Mouse (Mus musculus) urinary bladder, adult 2 months (tissue): Measurements from ENCODE around the gene Apon. TPM values are rescaled to one million over a fixed set of nuclear protein-coding genes. Genes with fewer than 3 reads are reported as not detected.
"Not testable (repeated sequence)": the region's sequence is repeated elsewhere in the genome, so short reads cannot be mapped to it uniquely, and the experiment has no call there.

Experiments used
- DNase-seq: peaks from one replicate; pipeline ENCODE4 v3.0.0; 2022; ENCODE audit warnings: low spot score
- polyA plus RNA-seq: library from polyadenylated mRNA; depleted of rRNA; stranded (reverse); fragments of >200 nt; gene quantifications from 2 replicates; pipeline ENCODE4 v1.2.3, GENCODE M21; 2012

The Apon gene
- polyA plus RNA-seq, 1 experiment, result not detected

- DNase-seq, result no peak
These were observed 21.4 kb upstream of the Apon start for GRCm38 (mm10) chr10:128232420-128232985.

DNA sequence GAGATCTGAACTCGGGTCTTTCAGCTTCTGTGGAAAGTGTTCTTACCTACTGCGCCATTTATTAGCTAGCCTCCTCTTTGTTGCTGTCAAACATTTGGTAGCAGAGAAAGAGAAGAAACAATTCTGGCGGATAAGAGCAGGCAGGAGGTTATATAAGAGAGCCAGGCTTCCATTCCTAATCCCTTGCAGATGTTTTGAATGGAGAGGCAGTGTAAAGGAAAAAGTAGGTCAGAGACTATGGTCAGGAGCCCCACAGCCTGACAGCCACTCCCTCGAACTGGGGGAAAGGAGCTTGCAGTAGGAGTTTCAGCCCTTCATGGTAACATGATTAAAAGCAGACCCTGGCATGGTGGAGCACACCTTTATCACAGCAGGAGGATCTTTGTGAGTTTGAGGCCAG, 17.6 kb upstream of the Apon start:
- DNase-seq, result no peak

- DNase-seq, result no peak
These were observed 16.0 kb upstream of the Apon start for GRCm38 (mm10) chr10:128237807-128238480.

- no peak for DNase-seq
These were observed 14.8 kb upstream of the Apon start for GRCm38 (mm10) chr10:128239140-128239539.

- no peak for DNase-seq
These were observed 13.8 kb upstream of the Apon start for GRCm38 (mm10) chr10:128240131-128240530.

DNA sequence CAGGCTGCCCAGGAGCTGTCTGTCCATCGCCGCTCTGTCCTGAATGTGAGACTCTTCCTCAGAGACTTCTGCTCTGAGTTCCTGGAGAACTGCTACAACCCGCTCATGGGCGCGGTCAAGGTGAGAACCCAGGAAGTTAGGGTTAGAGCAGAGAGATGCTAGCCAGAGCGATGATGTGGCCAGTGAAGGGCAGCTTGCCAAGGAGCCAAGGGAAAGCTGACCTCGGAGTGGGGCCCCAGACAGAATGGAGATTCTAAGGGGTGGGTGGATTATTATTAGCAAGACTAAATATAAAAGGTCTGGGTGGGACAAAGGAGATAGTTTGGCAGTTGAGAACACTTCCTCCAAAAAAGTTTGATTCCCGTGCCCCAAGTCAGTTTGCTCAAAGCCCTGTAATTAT, 10.6 kb upstream of the Apon start:
- DNase-seq, result no peak

DNA sequence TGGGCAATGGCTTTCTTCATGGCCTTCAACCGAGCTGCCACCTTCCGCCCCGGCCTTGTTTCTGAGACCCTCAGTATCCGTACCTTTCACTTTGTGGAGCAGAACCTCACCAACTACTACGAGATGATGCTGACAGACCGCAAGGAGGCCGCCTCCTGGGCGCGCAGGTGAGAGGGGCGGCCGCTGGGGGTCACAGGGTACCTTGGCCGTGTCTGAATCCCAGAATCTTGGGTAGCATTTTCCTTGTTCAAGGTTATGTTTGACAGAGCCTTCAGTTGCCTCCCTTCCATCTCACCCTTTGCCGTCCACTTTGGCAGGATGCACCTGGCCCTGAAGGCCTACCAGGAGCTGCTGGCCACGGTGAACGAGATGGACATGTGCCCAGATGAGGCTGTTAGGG, 9.8 kb upstream of the Apon start:
- no peak for DNase-seq

GRCm38 (mm10) chr10:128247020-128247732, 6.7 kb upstream of the Apon start:
- DNase-seq, result no peak

- DNase-seq, result no peak
These were observed 3.3 kb upstream of the Apon start for GRCm38 (mm10) chr10:128250565-128250964.

DNA sequence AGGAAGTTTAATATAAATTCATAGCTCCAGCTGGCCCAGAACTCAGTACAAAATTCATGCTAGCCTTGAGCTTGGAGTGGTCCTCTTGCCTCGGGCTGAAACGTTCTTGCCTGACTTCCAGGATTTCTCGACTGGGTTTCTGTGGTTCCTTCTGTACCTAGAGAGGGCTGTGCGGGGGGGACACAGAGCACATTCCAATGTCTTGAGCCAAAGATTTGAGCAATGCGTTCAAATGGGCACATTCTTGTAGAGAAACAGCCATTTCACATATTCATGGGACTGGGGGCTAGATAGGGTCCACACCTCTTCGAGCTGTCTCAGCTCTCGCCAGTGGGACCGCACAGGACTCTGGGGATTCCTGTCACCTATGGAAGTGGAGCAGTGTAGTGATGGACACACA, 2.0 kb downstream of the Apon start:
- no peak for DNase-seq

DNA sequence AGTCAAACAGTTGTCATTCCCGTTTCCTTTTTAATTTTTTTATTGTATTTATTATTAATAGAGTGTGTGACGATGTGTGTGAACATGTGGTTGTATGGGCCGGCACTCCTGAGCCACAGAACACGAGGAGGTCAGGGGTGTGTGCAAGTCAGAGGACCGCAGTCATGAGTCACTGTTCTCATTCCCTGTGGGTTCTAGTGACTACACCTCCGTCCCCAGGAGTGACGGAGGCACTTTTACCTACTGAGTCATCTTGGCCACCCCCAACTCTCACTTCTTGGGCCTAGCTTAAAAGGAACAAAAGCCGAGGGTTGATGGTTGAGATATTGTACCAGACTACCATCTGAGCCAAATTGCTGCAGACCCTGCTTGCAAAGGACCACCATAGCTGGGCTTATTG, 2.4 kb downstream of the Apon start:
- no peak for DNase-seq

- no peak for DNase-seq
These were observed 5.1 kb downstream of the Apon start for GRCm38 (mm10) chr10:128258953-128259352.

GRCm38 (mm10) chr10:128259946-128260345, 6.0 kb downstream of the Apon start:
- DNase-seq, result no peak

- not testable (repeated sequence) for DNase-seq
These were observed 6.5 kb downstream of the Apon start for GRCm38 (mm10) chr10:128260376-128260775.

DNA sequence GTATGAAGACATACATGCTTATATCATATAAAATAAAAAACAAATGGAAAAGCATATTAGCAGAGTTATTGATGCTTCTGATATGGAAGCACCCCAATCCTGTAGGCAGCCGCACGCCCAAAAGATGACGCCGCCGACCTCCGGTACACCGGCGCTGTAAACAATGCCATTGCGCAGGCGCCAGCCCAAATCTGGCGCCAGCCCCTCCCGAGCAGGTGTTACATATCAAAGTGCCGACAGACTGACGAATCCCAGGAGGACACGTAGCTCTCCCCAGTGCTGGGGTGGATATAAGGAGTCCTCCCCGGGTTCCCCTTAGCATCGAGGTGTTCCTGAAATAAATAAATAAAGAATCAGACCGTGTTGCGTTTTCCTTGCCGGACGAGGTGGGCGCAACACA, 8.4 kb downstream of the Apon start:
- DNase-seq, result no peak

GRCm38 (mm10) chr10:128263393-128264310, 9.8 kb downstream of the Apon start:
- no peak for DNase-seq

- no peak for DNase-seq
These were observed 14.5 kb downstream of the Apon start, which contains the start of gene Apof for GRCm38 (mm10) chr10:128268371-128268770. Gene Apof (plus strand): TSS chr10:128268671.

DNA sequence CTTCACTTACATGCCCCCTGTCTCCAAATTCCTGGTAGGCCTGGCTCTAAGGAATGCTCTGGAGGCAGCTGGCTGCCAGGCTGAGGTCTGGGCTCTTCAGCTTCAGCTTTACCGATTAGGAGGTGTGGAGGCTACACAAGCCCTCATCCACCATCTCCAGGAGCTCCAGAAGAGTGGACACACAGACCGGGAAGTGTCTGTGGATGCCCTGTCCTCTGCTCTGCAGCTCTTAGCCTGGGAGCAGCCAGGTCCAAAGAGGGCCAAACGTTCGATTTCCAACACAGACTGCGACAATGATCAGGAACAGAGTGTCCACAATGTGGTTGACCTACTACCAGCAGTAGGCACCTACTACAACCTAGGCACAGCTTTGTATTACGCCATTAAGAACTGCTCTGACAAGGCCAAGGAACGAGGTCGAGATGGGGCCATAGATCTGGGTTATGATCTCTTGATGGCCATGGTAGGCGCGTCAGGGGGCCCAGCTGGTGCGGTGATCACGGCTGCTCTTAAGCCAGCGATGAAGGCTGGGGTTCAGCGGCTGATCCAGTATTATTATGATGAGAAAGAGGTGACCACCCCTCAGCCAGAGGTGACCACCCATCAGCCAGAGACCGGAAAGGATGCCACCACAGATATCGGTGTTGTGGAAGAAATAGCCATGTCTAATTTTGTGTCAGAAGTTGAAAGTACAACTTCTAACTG, 15.5 kb downstream of the Apon start:
- no peak for DNase-seq

- DNase-seq, result peak; percentile 93
These were observed 16.5 kb downstream of the Apon start, which contains the start of gene Stat2 for GRCm38 (mm10) chr10:128270287-128270841. Gene Stat2 (plus strand): TSS chr10:128270559.

DNA sequence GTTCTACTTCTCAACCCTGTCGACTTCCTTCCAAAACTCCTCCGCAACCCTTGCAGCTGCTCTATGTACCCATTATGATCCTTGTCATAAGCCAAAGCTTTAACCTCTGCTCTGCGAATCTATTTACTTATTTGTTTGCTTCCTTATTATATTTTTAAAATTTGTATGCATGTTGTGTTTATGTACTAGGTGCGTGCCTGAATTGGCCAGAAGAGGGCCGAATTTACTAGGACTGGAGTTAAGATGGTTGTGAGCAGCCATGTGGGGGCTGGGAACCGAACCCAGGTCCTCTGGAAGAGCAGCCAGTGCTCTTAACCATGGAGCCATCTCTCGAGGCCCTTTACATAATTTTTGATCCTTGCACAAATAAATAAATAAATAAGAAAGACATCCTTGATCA, 17.0 kb downstream of the Apon start:
- DNase-seq, result no peak

DNA sequence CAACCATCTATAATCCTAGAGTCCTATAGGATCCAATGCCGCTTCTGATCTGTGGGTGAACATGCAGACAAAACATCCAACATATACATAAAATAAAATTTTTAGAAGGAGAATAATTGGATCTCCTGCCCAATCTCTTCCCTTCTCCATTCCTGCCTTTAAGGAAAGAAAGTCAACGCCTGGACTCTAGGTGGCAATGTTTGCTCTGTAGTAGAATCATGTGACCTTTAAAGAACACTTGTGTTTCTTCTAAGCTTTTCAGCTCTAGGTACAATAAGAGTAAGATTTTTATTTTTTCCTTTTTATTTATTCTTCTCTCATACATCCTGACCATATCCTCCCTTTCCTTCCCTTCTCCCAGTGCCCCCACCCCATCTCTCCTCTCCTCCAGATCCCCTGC, 18.0 kb downstream of the Apon start:
- no peak for DNase-seq
